Mouse (Mus musculus) lung, postnatal 0 days (tissue): ENCODE results near the gene Gabrr1. TPM values are rescaled to one million over a fixed set of nuclear protein-coding genes. Genes with fewer than 3 reads are reported as not detected.
"Not testable (repeated sequence)": the region's sequence is repeated elsewhere in the genome, so short reads cannot be mapped to it uniquely, and the experiment has no call there.

Experiments
- ATAC-seq: fragments of 200-750 bp; cut with Nextera tagmentation; 2 replicates; pipeline ENCODE4 v1.8.0; 2017; ENCODE audit warnings: moderate library complexity
- DNase-seq: peaks from one replicate; pipeline ENCODE4 v3.0.0-alpha.2; 2016; ENCODE audit warnings: low spot score
- H3K27ac ChIP-seq: fragments of 300-500 bp; sonication (generic); 2 replicates; pipeline ENCODE4 v1.5.1; 2014; ENCODE audit warnings: antibody characterized with exemption, mild to moderate bottlenecking, low read length, mixed read lengths
- H3K27me3 ChIP-seq: fragments of 300-500 bp; sonication (generic); replicated peaks from 2 replicates; pipeline ENCODE4 v1.6.1; 2014; ENCODE audit warnings: low read length, mixed read lengths; ENCODE audit not compliant: insufficient read depth
- H3K36me3 ChIP-seq: fragments of 300-500 bp; sonication (generic); 2 replicates; pipeline ENCODE4 v1.6.1; 2014; ENCODE audit warnings: low read length, mixed read lengths; ENCODE audit not compliant: insufficient read depth
- H3K4me1 ChIP-seq: fragments of 300-500 bp; sonication (generic); 2 replicates; pipeline ENCODE4 v1.6.1; 2014; ENCODE audit warnings: antibody characterized with exemption, low read depth, low read length, mixed read lengths; ENCODE audit not compliant: insufficient read depth
- H3K4me2 ChIP-seq: fragments of 300-500 bp; sonication (generic); replicated peaks from 2 replicates; pipeline ENCODE4 v1.6.1; 2014; ENCODE audit warnings: low read depth, mild to moderate bottlenecking, low read length, moderate library complexity, mixed read lengths
- H3K4me3 ChIP-seq: fragments of 300-500 bp; sonication (generic); 2 replicates; pipeline ENCODE4 v1.5.1; 2014; ENCODE audit warnings: low read depth, low read length
- H3K9ac ChIP-seq: fragments of 300-500 bp; sonication (generic); replicated peaks from 2 replicates; pipeline ENCODE4 v1.6.1; 2014; ENCODE audit warnings: low read depth, mild to moderate bottlenecking
- H3K9me3 ChIP-seq: fragments of 300-500 bp; sonication (generic); 2 replicates; pipeline ENCODE4 v1.6.1; 2016; ENCODE audit warnings: low read length, mixed read lengths
- CTCF ChIP-seq: IDR thresholded peaks from 2 replicates; pipeline ENCODE4 v1.5.1; 2016; ENCODE audit warnings: antibody characterized with exemption, mild to moderate bottlenecking
- EP300 ChIP-seq: IDR thresholded peaks from 2 replicates; pipeline ENCODE4 v1.6.1; 2016; ENCODE audit warnings: antibody characterized with exemption, mild to moderate bottlenecking, control low read depth
- WGBS: fragments of 180-500 bp; shearing (Covaris S2); extraction: QIAGEN DNeasy Blood & Tissue Kit; methylation state at CpG from one replicate; pipeline ENCODE4 v1.1.7; 2014; 5-methylcytosine and 5-hydroxymethylcytosine counted together
- polyA plus RNA-seq: library from polyadenylated mRNA; unstranded; fragments of >200 nt; fragmentation: Nextera tagmentation; extraction: Ambion mirVana; gene quantifications from 2 replicates; pipeline ENCODE4 v1.2.1, GENCODE M21; 2015

Gabrr1 gene
- polyA plus RNA-seq: 0.06 TPM in 1 of 2 replicates, not detected in the other

- ATAC-seq: no peak
- Histone ChIP-seq H3K27me3 (no peaks in the 10 kb centered on the region), H3K9me3 (no peaks in the 10 kb centered on the region), H3K4me1 (no peaks in the 10 kb centered on the region), H3K4me3 (no peak within 1 kb of the TSS), H3K27ac (no peak within 1 kb of the TSS), H3K36me3 (no peaks in the 10 kb centered on the region), H3K9ac (no peak within 1 kb of the TSS), H3K4me2 (no peak within 1 kb of the TSS)
- TF ChIP-seq EP300 (no peak), CTCF (no peak)
- WGBS: 51% methylated on average over 11 of the region's 11 CpGs
- DNase-seq: no peak
These were observed at the start of gene Gabrr1 for GRCm38 (mm10) chr4:33132221-33132620. Gene Gabrr1 (plus strand): TSS chr4:33132521.

DNA sequence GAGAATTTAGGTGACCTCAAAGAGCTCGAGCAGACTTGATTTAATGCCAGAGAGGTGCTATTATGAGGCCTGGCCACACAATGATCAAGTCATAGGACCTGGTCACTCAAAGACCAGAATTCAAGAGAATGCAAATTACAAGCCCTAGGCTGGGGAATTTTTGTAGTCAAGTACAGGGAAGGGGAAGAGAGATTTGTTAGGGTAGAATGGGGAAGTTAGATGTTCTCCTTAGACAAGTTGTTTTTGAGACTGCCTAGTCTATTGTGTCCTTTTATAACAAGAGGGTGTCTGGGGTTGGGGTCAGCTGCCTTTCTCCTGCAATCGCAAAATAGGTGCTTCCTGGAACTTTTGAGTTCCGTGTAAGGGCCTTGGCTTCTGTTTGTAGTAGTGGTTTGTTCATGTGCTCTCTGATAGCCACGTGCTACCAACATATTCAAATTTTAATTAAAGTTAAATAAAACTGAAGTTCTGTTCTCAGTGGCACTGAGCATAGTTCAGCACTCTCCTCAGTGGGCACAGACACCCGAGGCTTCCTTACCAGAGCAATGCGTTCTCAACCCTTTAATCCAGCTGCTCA lies 33.1 kb upstream of the Gabrr1 start:
- H3K9me3 ChIP-seq: no peaks in the 10 kb centered on the region
- H3K4me2 ChIP-seq: no peak overlapping the region
- ATAC-seq: no peak
- WGBS: 83% methylated on average over 6 of the region's 6 CpGs
- no peaks in the 10 kb centered on the region for H3K4me1 ChIP-seq
- no peak overlapping the region for H3K4me3 ChIP-seq
- no peaks in the 10 kb centered on the region for H3K27me3 ChIP-seq
- no peak overlapping the region for H3K9ac ChIP-seq
- DNase-seq: no peak
- H3K27ac ChIP-seq: no peak overlapping the region
- TF ChIP-seq CTCF (no peak), EP300 (no peak)
- H3K36me3 ChIP-seq: no peaks in the 10 kb centered on the region

DNA sequence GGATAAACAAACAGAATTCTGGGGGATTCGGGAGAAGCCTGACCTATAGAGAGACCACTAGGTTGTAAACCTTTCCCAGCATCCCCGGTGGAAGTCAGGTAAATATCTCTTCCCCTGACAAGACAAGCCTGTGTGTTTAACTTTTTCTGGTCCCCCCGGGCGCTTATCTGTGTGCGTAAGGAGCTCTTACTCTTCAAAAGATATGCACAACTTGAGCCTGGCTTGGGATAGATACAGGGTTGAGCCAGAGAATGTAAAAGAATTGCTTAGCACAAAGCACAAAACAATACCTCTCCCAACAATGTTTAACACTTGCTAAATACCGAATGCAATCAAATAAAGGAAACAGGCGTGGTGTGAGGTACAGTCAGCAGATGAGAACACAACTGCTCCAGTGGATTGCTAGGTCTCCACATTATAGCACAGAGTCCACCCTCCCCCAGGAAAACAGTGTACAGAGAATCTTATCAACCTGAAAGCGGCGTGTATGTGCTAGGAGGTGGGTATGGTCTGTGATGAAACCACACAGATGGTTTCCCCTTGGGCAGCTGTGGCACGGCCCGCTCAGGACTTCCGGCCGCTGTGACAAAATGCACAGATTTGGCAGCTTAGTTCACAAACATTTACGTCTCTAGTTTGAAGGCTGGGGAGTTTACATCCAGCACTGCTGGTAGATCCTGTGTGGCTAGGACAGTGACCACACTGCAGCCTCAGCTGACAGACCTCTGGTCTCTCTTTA lies 22.4 kb upstream of the Gabrr1 start:
- TF ChIP-seq EP300 (no peak), CTCF (no peak)
- DNase-seq: no peak
- H3K4me1 ChIP-seq: no peaks in the 10 kb centered on the region

DNA sequence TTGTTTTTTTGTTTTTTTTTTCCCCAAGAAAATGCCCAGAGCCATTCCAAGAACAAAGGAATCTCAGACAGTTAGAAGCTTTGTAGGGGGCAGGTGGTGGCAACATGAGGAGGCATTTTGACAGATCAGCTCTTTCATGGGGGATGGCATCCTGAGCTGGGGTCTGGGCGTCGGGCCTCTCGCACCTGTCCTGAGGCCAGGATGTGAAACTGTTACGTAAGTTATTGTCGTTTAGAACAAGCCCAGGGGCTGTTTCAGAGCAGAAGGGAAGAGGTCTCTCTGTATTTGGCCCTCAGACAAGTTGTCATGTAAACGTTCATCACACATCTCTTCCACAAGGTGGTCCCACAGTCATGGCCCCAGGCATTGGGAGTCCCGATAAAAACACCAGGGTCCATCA lies 21.5 kb upstream of the Gabrr1 start:
- Histone ChIP-seq H3K4me3 (no peak overlapping the region), H3K9ac (no peak overlapping the region), H3K27ac (no peak overlapping the region), H3K4me1 (no peaks in the 10 kb centered on the region), H3K4me2 (no peak overlapping the region), H3K9me3 (no peaks in the 10 kb centered on the region), H3K27me3 (no peaks in the 10 kb centered on the region), H3K36me3 (no peaks in the 10 kb centered on the region)
- 76% methylated on average over 7 of the region's 7 CpGs for WGBS
- DNase-seq (no peak), ATAC-seq (no peak)
- TF ChIP-seq CTCF (no peak), EP300 (no peak)

More for the DNA sequence above, 22.4 kb upstream of the Gabrr1 start:
- no peak overlapping the region for H3K9ac ChIP-seq
- 45% methylated on average over 14 of the region's 14 CpGs for WGBS
- no peak overlapping the region for H3K4me2 ChIP-seq
- no peaks in the 10 kb centered on the region for H3K36me3 ChIP-seq
- ATAC-seq: no peak
- H3K27ac ChIP-seq: no peak overlapping the region
- no peaks in the 10 kb centered on the region for H3K27me3 ChIP-seq
- H3K9me3 ChIP-seq: no peaks in the 10 kb centered on the region
- no peak overlapping the region for H3K4me3 ChIP-seq

GRCm38 (mm10) chr4:33111358-33111757 lies 21.0 kb upstream of the Gabrr1 start:
- Histone ChIP-seq H3K27me3 (no peaks in the 10 kb centered on the region), H3K9ac (no peak overlapping the region), H3K36me3 (no peaks in the 10 kb centered on the region), H3K27ac (no peak overlapping the region), H3K9me3 (no peaks in the 10 kb centered on the region), H3K4me1 (no peaks in the 10 kb centered on the region), H3K4me3 (no peak overlapping the region), H3K4me2 (no peak overlapping the region)
- WGBS: 77% methylated on average over 9 of the region's 9 CpGs
- DNase-seq (no peak), ATAC-seq (no peak)
- TF ChIP-seq EP300 (no peak), CTCF (no peak)

DNA sequence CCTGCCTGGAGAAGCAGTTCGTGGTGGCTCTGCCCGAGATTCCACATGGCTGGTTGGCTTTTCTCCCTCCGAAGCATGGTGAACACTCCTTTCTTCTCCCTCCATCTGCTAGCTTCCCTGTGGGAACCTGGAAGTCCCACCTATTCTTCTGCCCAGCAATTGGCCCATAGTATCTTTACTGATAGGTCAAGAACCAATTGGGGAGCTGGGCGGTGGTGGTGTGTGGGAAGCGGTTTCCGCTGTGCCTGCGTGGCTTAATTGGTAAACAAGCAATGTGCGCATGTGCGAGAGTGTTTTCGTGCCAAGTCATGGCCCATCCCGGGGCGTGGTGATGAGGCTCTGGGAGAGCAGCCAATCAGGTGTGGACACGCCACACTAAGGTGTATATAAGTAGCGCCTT lies 19.5 kb upstream of the Gabrr1 start:
- not testable (repeated sequence) for H3K27me3 ChIP-seq, ATAC-seq

More for the DNA sequence above, 19.5 kb upstream of the Gabrr1 start:
- H3K4me1 ChIP-seq, H3K4me2 ChIP-seq, H3K9me3 ChIP-seq, H3K9ac ChIP-seq, H3K27ac ChIP-seq, DNase-seq, H3K4me3 ChIP-seq, H3K36me3 ChIP-seq: not testable (repeated sequence)
- 94% methylated on average over 10 of the region's 14 CpGs for WGBS
